Mouse (Mus musculus) frontal cortex, postnatal 25 days (tissue): ENCODE results near the gene Igsf23.
"Not testable (repeated sequence)": the region's sequence is repeated elsewhere in the genome, so short reads cannot be mapped to it uniquely, and the experiment has no call there.

ENCODE experiments used
- DNase-seq, 2 experiments: peaks; one replicate each; pipeline ENCODE4 v3.0.0; 2022; ENCODE audit warnings: low spot score in 2 of 2

Igsf23 gene

DNA sequence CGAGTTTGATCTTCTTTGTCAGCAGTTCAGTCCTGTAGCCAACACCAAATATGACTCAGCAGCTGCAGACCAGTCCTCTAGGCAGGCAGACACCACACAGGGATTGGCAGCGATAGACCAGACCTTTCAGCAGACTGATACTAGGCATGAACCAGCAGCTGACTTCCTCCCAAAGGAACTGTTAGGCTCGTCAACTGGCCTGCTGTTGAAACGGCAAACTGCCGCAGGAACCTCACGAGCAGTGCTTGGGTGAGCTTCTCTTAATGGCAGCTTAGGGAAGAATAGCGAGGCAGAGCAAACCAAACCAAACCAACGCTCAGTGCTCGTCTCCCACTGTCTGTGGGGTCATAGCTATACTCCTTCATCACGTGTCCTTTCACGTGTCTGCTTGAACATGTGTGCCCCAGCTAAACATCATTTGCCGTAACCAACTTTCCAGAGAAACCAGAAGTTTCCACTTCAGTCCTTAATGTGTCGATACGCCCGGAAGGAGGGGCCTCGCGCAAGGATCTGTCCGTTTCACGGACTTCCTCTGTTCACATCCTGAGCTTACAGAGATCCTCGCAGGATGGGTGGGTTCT lies 15.3 kb downstream of the Igsf23 start:
- DNase-seq: no peak

- DNase-seq: peak; percentile 65 to 74
Measured at GRCm38 (mm10) chr7:19932877-19933809, 17.4 kb downstream of the Igsf23 start.

DNA sequence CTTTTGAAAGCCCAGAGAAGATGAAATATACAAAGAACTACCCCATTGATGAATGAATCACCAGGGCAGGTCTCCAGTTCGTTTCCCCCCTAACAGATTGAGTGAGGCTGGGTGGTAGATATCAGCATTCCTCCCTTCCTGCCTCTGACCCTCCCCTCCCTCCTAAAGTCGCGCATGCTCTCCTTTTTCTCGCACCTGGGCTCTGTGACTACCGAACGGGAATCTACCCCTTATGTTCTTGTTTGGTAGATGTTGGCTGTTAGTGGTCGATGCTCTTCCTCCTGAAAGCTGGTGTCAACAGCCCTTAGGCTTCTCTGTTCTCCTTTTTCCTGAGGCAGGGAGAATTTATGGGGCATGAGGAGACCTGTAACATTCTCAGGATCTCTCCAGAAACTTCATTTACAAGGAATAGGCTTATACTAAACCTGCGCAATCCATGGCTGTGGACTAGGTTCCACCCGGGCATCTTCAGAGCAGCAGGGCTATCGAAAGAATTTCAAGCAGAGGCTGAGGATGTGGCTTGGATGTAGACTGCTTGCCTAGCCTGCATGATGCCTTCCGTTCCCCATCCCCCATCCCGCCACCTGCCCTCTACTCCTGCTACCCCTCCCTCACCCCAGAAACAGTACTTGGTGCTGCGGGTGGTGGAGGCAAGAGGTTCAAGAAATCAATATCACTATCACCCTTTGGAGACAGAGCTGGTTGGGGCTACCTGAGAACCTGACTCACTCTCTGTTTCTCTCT lies 18.3 kb downstream of the Igsf23 start:
- DNase-seq: no peak

- DNase-seq: not testable (repeated sequence)
Measured at GRCm38 (mm10) chr7:19930481-19930880, 20.1 kb downstream of the Igsf23 start.

GRCm38 (mm10) chr7:19928486-19928885 lies 22.1 kb downstream of the Igsf23 start:
- DNase-seq: no peak

DNA sequence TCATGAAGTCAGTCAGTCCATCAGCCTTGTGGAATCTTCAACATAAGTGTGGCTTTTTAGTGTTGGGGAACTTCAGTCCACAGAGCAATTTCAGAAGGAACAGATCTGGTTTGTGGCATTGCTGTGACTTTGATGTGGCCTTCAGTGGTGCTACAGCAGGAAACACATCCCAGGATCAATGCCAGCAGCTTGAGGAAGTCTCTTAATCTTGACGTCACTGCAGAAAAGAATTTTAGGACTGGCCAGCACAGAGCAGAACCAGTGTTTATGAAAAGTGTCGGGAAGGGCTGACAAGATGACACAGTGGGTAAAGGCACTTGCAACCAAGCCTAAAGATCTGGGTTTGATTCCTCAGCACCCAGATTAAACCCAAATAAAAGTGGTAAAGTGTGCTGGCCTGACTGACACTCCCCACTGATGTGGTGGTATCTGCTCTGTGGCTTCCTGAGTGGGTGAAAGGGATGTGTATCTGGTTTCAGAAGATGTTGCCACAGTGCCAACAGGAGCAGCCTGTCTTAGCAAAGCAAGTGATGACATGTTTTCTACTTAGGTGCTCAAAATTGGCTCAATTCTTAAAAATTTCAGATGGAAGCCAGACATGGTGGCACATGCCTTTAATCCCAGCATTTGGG lies 23.6 kb downstream of the Igsf23 start:
- no peak for DNase-seq

GRCm38 (mm10) chr7:19925376-19925775 lies 25.2 kb downstream of the Igsf23 start:
- no peak for DNase-seq

DNA sequence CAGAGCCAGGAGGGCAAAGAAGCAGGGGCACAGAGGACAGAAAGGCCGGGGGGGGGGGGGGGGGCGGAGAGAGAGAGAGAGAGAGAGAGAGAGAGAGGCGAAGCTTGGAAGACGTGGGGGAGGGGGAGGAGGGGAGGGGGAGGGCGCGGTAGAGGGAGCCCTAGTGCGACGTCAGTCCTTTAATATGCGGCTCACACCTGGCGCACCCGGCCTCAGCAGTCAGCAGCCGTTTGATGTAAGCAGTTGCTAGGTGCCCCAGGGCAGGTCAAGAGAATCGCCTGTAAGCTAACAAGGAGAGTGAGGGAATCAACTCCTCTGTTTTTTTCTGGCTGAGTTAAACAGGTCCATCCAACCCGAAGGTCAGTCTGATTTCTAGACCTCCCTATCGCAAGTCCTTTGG lies 26.8 kb downstream of the Igsf23 start:
- DNase-seq: no peak

GRCm38 (mm10) chr7:19923354-19923753 lies 27.2 kb downstream of the Igsf23 start:
- DNase-seq: no peak

GRCm38 (mm10) chr7:19920506-19921261 lies 29.9 kb downstream of the Igsf23 start, which contains the start of gene Pvr:
TSS of gene Pvr (minus strand) at chr7:19921160.
- DNase-seq: peak; percentile 50 to 69

DNA sequence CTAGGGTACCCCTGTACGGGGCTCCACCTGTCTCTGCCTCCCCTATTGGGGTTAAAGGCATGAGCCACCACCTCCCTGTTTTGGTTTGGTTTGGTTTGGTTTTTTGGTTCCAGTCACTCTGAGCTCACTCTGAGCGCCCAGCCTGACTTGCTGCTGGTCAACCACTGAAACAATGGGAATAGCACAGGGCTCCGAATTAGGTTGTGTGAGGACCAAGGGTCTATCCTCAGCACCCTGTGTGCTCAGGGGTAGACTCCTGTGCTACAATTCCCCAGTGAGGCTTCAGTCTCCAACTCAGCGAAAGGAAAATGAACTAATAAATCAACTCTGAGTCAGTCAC lies 30.4 kb downstream of the Igsf23 start:
- DNase-seq: no peak

DNA sequence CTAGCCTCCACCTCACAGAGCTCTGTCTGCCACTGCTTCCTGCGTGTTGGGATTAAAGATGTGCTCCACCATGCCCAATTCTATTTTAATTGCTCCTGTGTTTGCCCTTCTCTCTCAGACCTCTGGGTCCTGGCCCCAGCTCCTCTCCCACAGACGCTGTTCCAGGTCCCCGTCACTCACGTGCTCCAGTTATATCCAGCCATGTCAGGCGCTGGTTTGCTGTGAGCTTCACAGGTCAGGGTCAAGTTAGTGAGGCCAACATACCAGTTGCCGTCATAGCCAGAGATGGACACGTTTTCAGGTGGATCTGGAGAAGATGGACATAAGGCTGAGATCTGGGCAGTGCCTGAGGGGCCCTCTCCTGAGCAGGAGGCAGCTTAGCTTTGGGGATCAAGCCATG lies 36.0 kb downstream of the Igsf23 start:
- no peak for DNase-seq

- no peak for DNase-seq
Measured at GRCm38 (mm10) chr7:19911695-19912524, 38.6 kb downstream of the Igsf23 start.

DNA sequence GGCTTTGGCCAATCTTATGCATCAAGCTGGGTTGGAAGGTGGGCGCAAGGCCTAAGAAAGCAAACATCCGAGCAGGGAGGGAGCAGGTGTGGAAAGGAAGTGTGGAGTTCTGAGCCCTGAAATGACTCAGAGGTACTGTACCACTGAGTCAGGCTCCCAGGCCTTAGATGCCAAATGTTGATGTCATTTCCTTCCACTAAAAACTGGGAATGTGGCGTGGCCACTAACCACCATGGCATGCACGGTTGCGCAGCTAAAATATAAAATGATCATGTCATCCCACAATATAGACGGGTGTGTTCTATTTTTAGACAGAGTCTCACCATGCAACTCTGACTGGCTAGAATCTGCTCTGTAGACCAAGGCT lies 39.3 kb downstream of the Igsf23 start:
- no peak for DNase-seq

GRCm38 (mm10) chr7:19910421-19911291 lies 39.9 kb downstream of the Igsf23 start:
- DNase-seq: peak; percentile 65 to 74

DNA sequence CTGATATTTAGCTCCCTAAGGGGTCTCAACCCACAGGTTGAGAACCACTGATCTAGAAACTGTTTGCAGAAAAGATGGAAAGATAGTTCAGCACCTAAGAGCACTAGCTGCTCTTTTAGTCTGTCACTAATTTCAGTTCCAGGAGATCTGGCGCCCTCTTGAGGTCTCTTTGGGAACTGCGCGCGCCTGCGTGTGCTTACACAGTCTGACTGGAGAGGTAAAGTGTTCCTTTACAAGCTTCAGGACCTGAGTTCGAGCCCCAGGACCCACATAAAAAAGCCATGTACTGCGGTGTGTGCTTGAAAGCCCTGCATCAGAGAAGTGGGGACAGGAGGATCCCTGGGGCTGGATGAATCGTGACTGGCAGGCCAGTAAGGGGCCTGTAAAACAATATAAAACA lies 60.7 kb downstream of the Igsf23 start:
- no peak for DNase-seq

- DNase-seq: no peak
Measured at GRCm38 (mm10) chr7:19887849-19888248, 62.7 kb downstream of the Igsf23 start, which contains the start of gene Ceacam19. TSS of gene Ceacam19 (minus strand) at chr7:19887965.
